ENCODE assay signal across 13 mouse cellular contexts in the genomic region with DNA sequence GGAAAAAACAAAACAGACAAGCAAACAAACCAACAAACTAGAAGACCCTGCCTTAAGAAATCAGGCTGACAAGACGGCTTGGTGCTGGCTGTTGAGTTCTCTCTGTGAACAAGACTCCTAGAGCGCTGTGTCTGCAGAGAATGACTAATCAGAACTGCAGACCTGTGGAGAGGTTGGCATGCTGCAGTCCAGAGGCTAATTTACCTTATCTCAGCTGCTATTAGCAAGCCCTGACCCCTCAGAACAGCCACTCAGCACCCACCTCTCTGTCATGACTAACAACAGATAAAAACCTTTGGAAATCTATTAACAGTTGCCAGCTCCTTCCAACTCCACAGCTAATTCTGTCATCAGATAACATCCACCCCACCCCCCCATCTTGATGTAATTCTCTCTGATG. TPM values are rescaled to one million over a fixed set of nuclear protein-coding genes. Genes with fewer than 3 reads are reported as not detected.
DNase-seq lines count a peak whose midpoint lies in the region; ATAC-seq lines count a peak whose summit lies in the region.
"Had no signal": no experiment of that assay in that cellular context is flagged by ENCODE, and none has a peak within 500 bp of the region (broad histone marks: within the 10 kb centered on the region; RNA-seq: fewer than 3 reads in every experiment).

No protein-coding gene starts in this region.

- no peaks in the 10 kb centered on the region for H3K36me3 ChIP-seq in heart, embryonic 14.5 days (ENCODE audit: control insufficient read depth, insufficient read depth, low read length)
- H3K36me3 ChIP-seq in liver, embryonic 12.5 days, result no peaks in the 10 kb centered on the region
- no peaks in the 10 kb centered on the region for H3K36me3 ChIP-seq in stomach, embryonic 16.5 days (ENCODE audit: control insufficient read depth, insufficient read depth, low read length)
- H3K36me3 ChIP-seq: kidney, embryonic 15.5 days; neural tube, embryonic 15.5 days had no signal

- 0 out of 2 replicates have a peak overlapping the region, but pooled peaks have one; percentile 17 for H3K4me2 ChIP-seq in heart, embryonic 14.5 days (ENCODE audit: low read length)
- no peak overlapping the region for H3K4me2 ChIP-seq in liver, embryonic 12.5 days
- H3K4me2 ChIP-seq in stomach, embryonic 16.5 days (ENCODE audit: low read depth, low read length), result no peak overlapping the region
- H3K4me2 ChIP-seq: kidney, embryonic 15.5 days; midbrain, embryonic 11.5 days; neural tube, embryonic 15.5 days had no signal

- peaks cover 19 to 37% of the 10 kb centered on the region in 2 experiments for H3K4me1 ChIP-seq in heart, embryonic 14.5 days (ENCODE audit: control insufficient read depth in 2 of 2, insufficient read depth in 2 of 2, low read length in 2 of 2)
- H3K4me1 ChIP-seq in liver, embryonic 12.5 days, result peaks cover 46% of the 10 kb centered on the region
- H3K4me1 ChIP-seq in stomach, embryonic 16.5 days (ENCODE audit: control insufficient read depth, insufficient read depth, low read length), result peaks cover 3% of the 10 kb centered on the region; the same call in 1 of the 2 replicates

- H3K4me3 ChIP-seq in heart, embryonic 14.5 days (ENCODE audit: control insufficient read depth in 1 of 2, insufficient read depth in 1 of 2, low read depth in 1 of 2, low read length in 2 of 2), result no peak overlapping the region
- no peak overlapping the region for H3K4me3 ChIP-seq in liver, embryonic 12.5 days
- H3K4me3 ChIP-seq in stomach, embryonic 16.5 days (replicated peaks; ENCODE audit: low read length), result no peak overlapping the region
- H3K4me3 ChIP-seq: kidney, embryonic 15.5 days; neural tube, embryonic 15.5 days had no signal

- H3K27me3 ChIP-seq in heart, embryonic 14.5 days (ENCODE audit: control insufficient read depth, insufficient read depth, low read length), result no peaks in the 10 kb centered on the region
- no peaks in the 10 kb centered on the region for H3K27me3 ChIP-seq in liver, embryonic 12.5 days (replicated peaks)
- no peaks in the 10 kb centered on the region for H3K27me3 ChIP-seq in stomach, embryonic 16.5 days (ENCODE audit: control insufficient read depth, insufficient read depth, low read length)
- H3K27me3 ChIP-seq: kidney, embryonic 15.5 days; neural tube, embryonic 15.5 days had no signal

- DNase-seq in heart, adult 11 months, result no peak
- peak; percentile 45 for DNase-seq in NIH3T3 (ENCODE audit: low read depth)
- DNase-seq in thymus, postnatal 25 days, result no peak
- no peak for DNase-seq in embryo, embryonic 10 days (ENCODE audit: low spot score)
- DNase-seq: cerebellum, postnatal 25 days; gastrocnemius, postnatal 10 days; lung, postnatal 14 days had no signal

- no peak overlapping the region for H3K9ac ChIP-seq in heart, embryonic 14.5 days (ENCODE audit: low read length)
- 0 out of 2 replicates have a peak overlapping the region, but pooled peaks have one; percentile 19 for H3K9ac ChIP-seq in liver, embryonic 12.5 days
- H3K9ac ChIP-seq in stomach, embryonic 16.5 days (ENCODE audit: low read length), result no peak overlapping the region
- H3K9ac ChIP-seq: kidney, embryonic 15.5 days; neural tube, embryonic 15.5 days had no signal

- peak; percentile 60; the same call in 1 of the 2 replicates for ATAC-seq in heart, embryonic 14.5 days (ENCODE audit: insufficient number of reproducible peaks, insufficient read depth, low FRiP score, low read depth)
- ATAC-seq in liver, embryonic 12.5 days, result peak; percentile 50; the same call in 1 of the 2 replicates
- ATAC-seq in stomach, embryonic 16.5 days (ENCODE audit: insufficient read depth, low FRiP score), result peak; percentile 75; the same call in 1 of the 2 replicates

- H3K9me3 ChIP-seq in heart, embryonic 14.5 days (ENCODE audit: control insufficient read depth, low read length), result no peaks in the 10 kb centered on the region
- no peaks in the 10 kb centered on the region for H3K9me3 ChIP-seq in liver, embryonic 12.5 days (replicated peaks)
- no peaks in the 10 kb centered on the region for H3K9me3 ChIP-seq in stomach, embryonic 16.5 days (replicated peaks; ENCODE audit: control insufficient read depth, low read length)
- H3K9me3 ChIP-seq: kidney, embryonic 15.5 days; neural tube, embryonic 15.5 days had no signal

- peak overlapping the region; percentile 45 to 59; a peak in 3 of 4 replicates for H3K27ac ChIP-seq in heart, embryonic 14.5 days (replicated peaks in 1 of 2; ENCODE audit: control insufficient read depth in 1 of 2, insufficient read depth in 1 of 2, low read depth in 2 of 2, low read length in 2 of 2)
- 0 out of 2 replicates have a peak overlapping the region, but pooled peaks have one; percentile 20 for H3K27ac ChIP-seq in liver, embryonic 12.5 days
- no peak overlapping the region for H3K27ac ChIP-seq in stomach, embryonic 16.5 days (ENCODE audit: low read length)
- H3K27ac ChIP-seq: kidney, embryonic 15.5 days; neural tube, embryonic 15.5 days had no signal

- WGBS in heart, embryonic 14.5 days, result 4% methylated on average over 2 of the region's 2 CpGs
- WGBS in liver, embryonic 12.5 days (ENCODE audit: insufficient replicate concordance), result 10% methylated on average over 2 of the region's 2 CpGs
- WGBS in stomach, embryonic 16.5 days, result 39% methylated on average over 2 of the region's 2 CpGs

RNA-seq across cellular contexts. Expression of gene Sema4b, which starts 5.6 kb away (rescaled TPM):
- 11.8 and 12.4 TPM in 2 replicates for polyA plus RNA-seq in heart, embryonic 14.5 days (2014; fragmentation: Nextera tagmentation; extraction: Ambion mirVana)
- polyA plus RNA-seq in liver, embryonic 12.5 days (2016; fragmentation: Nextera tagmentation; extraction: Ambion mirVana), result 16.9 and 17.9 TPM in 2 replicates
- polyA plus RNA-seq in stomach, embryonic 16.5 days (2015; fragmentation: Nextera tagmentation; extraction: Ambion mirVana), result 19.7 and 23.7 TPM in 2 replicates

RNA-seq across cellular contexts. Expression of gene Cib1, which starts 51.5 kb away (rescaled TPM):
- polyA plus RNA-seq in heart, embryonic 14.5 days (2014; fragmentation: Nextera tagmentation; extraction: Ambion mirVana), result 56.1 and 57.6 TPM in 2 replicates
- polyA plus RNA-seq in liver, embryonic 12.5 days (2016; fragmentation: Nextera tagmentation; extraction: Ambion mirVana), result 97.5 and 99.2 TPM in 2 replicates
- polyA plus RNA-seq in stomach, embryonic 16.5 days (2015; fragmentation: Nextera tagmentation; extraction: Ambion mirVana), result 141 and 167 TPM in 2 replicates

RNA-seq across cellular contexts. Expression of gene Gdpgp1, which starts 51.6 kb away (rescaled TPM):
- polyA plus RNA-seq in heart, embryonic 14.5 days (2014; fragmentation: Nextera tagmentation; extraction: Ambion mirVana), result 3.3 and 3.6 TPM in 2 replicates
- polyA plus RNA-seq in liver, embryonic 12.5 days (2016; fragmentation: Nextera tagmentation; extraction: Ambion mirVana), result 3.9 and 4.4 TPM in 2 replicates
- 4.0 and 4.7 TPM in 2 replicates for polyA plus RNA-seq in stomach, embryonic 16.5 days (2015; fragmentation: Nextera tagmentation; extraction: Ambion mirVana)
